Mouse (Mus musculus): ENCODE measurements around the gene Arpc3.

- TF ChIP-seq CTCF (IDR thresholded peaks at IDR 0.05; ENCODE audit: extremely low read depth, insufficient read depth, low read length) (no peak), POLR2A (IDR thresholded peaks at IDR 0.05; ENCODE audit: extremely low read depth, insufficient read depth, low read length) (no peak)
These were observed 53.5 kb downstream of the Arpc3 start for GRCm38 (mm10) chr5:122445051-122445610.

Measured in cortical plate, adult 2 months (tissue).